Mouse (Mus musculus): Measurements from ENCODE around the gene Grin2c.

DNA sequence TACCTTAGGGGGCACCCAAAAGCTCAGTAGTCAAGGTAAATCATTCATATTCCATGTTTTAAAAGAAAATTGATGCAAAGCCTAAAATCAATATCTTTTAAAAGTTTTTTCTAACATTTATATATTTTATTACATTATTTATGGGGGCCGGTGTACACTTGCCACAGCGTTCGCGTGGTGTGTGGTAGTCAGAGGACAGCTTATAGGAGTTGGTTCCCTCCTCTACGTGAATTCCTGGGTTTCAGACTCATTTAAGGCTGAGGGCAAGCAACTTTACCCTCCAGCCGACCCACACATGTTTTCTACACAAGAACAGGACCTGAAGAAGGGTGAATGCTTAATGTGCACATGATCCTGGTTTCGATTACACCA is 10.5 kb upstream of the Grin2c start:
- no peak for TF ChIP-seq POLR2A (IDR thresholded peaks at IDR 0.05; ENCODE audit: extremely low read depth, insufficient read depth, low read length)
- no peak for TF ChIP-seq CTCF (IDR thresholded peaks at IDR 0.05; ENCODE audit: extremely low read depth, insufficient read depth, low read length)
